Mouse (Mus musculus): ENCODE results near the gene Gm28230.

DNA sequence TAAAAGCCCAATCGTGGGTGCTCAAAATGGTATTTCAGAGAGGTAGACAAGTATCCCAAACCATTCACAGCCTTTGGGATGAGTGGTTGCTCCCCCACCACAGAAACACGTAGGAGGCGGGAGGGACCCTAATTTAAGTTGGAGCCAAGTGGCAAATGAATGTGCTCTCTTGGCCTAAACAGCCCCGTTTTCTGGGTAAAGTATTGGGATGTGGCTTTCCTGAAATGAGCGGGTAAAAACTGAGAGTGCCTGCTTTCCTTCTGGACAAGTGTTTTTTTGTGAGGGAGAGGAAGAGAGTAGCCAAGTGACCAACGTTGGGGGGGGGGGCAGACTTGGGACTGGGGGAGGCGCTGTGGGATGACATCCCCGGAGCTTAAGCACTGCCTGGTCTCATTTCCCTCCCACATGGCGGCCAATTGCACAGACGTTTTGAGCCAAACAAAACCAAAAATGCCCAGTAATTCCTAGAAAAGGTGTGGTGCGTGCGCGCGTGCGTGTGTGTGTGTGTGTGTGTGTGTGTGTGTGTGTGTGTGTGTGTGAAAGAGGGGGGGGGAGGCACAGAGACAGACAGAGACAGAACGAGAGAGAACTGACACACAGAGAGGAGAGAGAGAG lies 15.5 kb upstream of the Gm28230 start:
- TF ChIP-seq CTCF (conservative IDR thresholded peaks at IDR 0.05 in 1 of 2, IDR thresholded peaks at IDR 0.05 in 1 of 2; ENCODE audit: low read depth in 2 of 2, low read length in 2 of 2) (no peak), PAX5 (IDR thresholded peaks at IDR 0.05; ENCODE audit: low read length) (no peak), MAX (IDR thresholded peaks at IDR 0.05; ENCODE audit: low read length) (no peak), CHD1 (IDR thresholded peaks at IDR 0.05; ENCODE audit: low read depth, low read length) (no peak), POLR2AphosphoS2 (IDR thresholded peaks at IDR 0.05; ENCODE audit: low read depth, low read length) (no peak), TCF12 (IDR thresholded peaks at IDR 0.05; ENCODE audit: low read depth, low read length) (no peak), EP300 (IDR thresholded peaks at IDR 0.05; ENCODE audit: low read length) (no peak), POLR2A (IDR thresholded peaks at IDR 0.05; ENCODE audit: low read depth, low read length) (no peak)
